Comparison of ENCODE assay signal across 1 mouse cellular context in genomic region chr11:44574820-44575219, GRCm38 (mm10).
TF ChIP-seq lines count a peak whose summit lies in the region.

No protein-coding gene starts in this region.

TF ChIP-seq in CH12.LX, 34 proteins besides CTCF, POLR2A, EP300 and RAD21 (continued from another document):
- 0 out of 2 replicates have a peak, but pooled peaks have one; percentile 25 for TF ChIP-seq MAX (IDR thresholded peaks at IDR 0.05; ENCODE audit: low read length)
- TF ChIP-seq MEF2A (IDR thresholded peaks at IDR 0.05; ENCODE audit: borderline replicate concordance, low read depth, low read length) = peak; percentile 87
- TF ChIP-seq IRF4 (IDR thresholded peaks at IDR 0.05; ENCODE audit: low read depth, low read length) = peak; percentile 57; the same call in 1 of the 2 replicates
- peak; percentile 32; the same call in 1 of the 2 replicates for TF ChIP-seq ELF1 (IDR thresholded peaks at IDR 0.05; ENCODE audit: low read depth, low read length)
- 0 out of 2 replicates have a peak, but pooled peaks have one; percentile 22 for TF ChIP-seq TBP (conservative IDR thresholded peaks at IDR 0.05; ENCODE audit: low read depth, low read length)
